Mouse (Mus musculus) 3134 (cell line): ENCODE data around the gene Sdc4.
A peak's percentile ranks its signal among the peaks of the same experiment; 100 is the strongest.

Experiments used
- DNase-seq: peaks from one replicate; pipeline ENCODE4 v3.0.0-alpha.2; 2011; ENCODE audit warnings: low spot score; ENCODE audit not compliant: insufficient read length; ENCODE audit errors: extremely low read depth

Sdc4 gene

DNA sequence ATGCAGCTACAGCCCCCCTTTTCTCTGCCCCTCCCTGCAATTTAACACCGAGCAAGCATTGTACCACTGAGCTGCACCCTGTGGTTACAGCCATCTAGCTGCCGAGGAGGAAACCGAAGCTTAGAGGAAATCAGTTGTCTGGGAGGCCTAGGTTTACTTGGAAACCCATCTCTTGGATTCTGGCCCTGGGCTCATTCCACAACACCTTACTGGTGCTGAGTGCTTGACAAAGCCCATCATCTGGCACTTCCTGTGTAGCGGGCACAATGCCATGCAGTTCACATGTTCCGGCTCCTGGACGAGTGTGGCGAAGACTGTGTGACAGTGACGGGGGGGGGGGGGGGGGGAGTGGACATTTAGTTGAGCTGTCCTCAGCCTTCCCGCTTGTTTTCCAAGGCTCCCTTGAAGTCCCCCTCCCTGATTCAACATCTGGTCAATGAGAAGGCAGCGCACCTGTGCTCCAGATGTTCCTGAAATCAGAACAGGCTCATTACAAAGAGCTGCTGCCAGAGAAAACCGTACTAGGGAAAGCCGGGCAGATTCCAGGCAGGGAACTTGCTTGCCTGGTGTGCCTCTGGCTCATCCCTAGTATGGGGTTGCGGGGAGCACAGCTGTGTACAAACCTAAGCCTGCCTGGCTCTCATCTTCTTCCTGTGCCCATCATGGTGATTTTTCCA lies 8.5 kb upstream of the Sdc4 start:
- DNase-seq: peak; percentile 65

DNA sequence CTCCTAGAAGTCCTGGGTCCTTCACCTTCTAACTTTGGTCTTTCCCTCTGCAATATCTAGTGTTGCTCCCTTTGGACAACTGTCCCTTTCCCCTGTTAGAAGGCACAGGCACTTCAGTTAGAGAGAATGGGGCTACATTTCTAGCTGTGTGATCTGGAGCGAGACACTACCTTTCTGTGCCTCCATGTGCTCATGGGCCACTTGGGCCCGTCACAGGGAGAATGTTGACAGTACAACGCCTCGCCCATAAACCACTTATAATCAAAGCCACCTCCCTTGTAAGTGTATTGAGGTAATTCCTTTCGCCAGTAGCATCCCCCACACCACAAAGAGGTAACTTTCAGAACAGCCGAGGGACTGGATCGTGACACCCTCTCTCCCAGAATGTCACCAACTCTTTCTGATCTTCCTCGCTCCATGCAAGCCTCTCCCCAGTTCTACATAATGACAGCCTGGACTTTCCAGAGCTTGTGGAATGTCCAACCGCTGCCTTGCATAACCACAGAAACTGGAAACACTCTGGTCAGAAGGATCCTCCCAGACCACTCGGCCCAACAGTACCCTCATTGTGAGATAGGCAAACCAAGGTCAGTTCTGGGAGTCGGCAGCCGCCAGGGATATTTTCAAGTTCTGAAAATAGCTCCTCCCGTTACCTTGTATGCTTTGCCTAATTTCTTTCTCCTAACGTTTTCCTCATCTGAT lies 5.8 kb upstream of the Sdc4 start:
- no peak for DNase-seq

DNA sequence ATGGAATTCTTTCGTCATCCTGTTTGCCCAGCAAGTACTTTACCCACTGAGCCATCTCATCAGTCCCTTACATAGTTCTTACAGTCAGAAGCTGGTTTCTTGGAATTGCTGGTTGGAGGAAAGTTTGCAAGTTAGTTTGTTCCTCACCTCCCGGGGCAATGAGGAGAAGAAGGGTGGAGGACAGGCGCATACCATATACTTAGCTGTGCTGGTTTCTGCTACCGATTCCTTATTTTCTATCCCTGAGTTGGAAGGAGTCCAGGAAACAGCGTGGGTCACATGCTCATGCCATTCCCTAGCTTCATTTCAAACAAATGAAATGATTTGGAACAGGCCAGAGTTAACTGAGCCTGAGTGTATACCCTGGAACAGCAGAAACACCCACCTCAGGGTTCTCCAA lies 5.2 kb upstream of the Sdc4 start:
- no peak for DNase-seq

DNA sequence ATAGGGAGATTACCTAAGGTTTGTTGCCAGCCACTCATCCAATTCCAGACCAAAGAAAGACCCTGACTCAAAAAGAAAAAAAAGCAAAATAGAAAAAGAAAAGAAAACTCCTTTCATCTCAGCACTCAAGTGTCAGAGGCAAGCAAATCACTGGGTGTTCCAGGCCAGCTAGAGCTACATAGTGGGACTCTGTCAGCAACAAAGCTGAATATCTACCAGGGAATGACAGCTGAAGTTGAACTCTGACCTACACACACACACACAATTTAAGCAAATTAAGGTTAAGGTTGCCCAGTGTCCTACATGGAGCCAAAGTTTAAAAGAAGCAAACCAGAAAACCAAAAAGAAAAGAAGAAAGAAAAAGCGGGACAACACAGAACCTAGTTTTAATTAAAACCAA lies 4.5 kb upstream of the Sdc4 start:
- DNase-seq: no peak

DNA sequence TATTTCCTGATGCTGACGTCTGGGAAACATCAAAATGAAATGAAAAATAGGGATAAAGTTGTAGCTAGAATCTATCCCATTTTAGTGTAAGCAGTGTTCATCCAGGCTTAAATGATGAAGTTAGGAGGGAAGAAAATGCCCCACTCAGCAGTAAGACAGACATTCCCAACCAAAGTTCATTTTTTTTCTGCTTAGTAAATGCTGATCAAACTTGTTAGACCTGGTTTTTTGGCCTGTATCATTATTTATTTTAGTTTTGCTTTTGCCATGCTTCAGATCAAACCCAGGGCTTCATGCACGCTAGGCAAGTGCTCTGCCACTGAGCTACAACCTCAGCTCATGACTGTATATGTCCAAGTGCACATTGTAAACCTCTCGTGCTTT lies 2.4 kb upstream of the Sdc4 start:
- no peak for DNase-seq

DNA sequence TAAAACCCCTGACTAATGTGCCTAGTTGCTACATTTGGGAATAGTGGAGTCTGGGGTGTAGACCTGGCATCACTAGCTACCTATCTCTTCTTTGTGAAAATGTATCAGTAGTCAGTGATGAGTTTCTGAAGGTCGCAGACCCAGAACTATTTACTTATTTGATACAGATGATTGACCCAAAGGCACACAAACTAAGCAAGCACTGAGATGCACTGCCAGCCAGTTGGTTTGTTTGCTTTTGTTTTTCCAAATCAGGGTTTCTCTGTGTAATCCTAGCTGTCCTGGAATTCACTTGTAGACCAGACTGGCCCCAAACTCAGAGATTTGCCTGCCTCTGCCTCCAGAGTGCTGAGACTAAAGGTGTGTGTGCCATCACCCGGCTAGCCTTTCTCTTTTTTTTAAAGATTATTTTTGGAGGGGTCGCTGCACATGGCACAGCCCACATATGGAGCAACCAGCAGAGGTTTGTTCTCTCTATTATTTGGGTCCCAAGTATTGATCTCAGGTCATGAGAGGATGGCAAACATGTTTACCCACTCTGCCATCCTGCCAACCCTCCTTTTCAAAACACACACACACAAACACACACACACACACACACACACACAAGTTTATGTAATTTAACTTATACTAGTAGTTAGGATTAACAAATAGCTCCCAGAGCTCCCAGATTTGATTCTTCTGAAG lies 1.9 kb upstream of the Sdc4 start:
- DNase-seq: no peak

DNA sequence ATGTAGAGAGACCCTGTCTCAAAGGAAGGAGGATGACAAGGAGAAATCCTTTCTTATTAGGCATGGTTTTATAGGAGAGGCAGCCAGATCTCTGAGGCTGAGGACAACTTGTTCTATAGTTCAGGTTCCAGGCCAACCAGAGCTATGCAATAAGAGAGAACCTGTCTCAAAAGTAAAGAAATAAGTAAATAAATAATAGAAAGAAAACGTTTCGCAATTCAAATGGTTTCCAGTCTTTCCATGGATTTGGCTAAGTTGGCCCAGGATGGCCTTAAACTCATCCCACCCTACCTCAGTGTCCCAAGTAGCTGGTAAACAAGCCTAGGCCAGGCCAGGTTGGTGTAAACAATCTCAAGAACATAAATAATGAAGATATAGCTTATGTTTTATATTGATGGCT lies 1.0 kb upstream of the Sdc4 start:
- DNase-seq: no peak

- peak; percentile 96 for DNase-seq
Measured at GRCm38 (mm10) chr2:164443051-164443437, 643 bp downstream of the Sdc4 start.

- DNase-seq: no peak
Measured at GRCm38 (mm10) chr2:164442315-164443050, 1.2 kb downstream of the Sdc4 start.

- DNase-seq: no peak
Measured at GRCm38 (mm10) chr2:164441731-164442130, 2.0 kb downstream of the Sdc4 start.

GRCm38 (mm10) chr2:164441155-164441554 lies 2.5 kb downstream of the Sdc4 start:
- peak; percentile 83 for DNase-seq

- DNase-seq: no peak
Measured at GRCm38 (mm10) chr2:164440314-164440713, 3.4 kb downstream of the Sdc4 start.

DNA sequence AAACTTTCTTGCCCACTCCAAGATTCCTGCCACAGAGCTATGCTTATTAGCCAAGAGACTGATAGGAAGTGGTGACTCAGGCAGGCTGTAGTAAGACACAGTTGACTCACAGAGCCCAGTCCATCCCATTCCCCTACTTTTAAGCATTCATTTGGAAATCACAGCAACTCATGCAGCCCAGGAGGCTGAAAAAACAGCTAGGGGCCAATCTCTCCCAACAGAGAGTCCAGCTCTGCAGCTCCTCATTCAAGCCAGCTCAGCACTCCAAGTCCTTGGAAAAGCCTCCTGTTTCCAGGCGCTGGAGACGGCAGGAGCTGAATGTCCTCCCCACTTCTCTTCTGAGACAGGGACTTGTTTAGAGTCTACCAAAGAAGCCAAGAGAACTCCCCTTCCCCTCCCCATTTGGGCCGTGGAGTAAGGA lies 4.7 kb downstream of the Sdc4 start:
- DNase-seq: peak; percentile 68

- no peak for DNase-seq
Measured at GRCm38 (mm10) chr2:164438257-164438656, 5.4 kb downstream of the Sdc4 start.

- no peak for DNase-seq
Measured at GRCm38 (mm10) chr2:164437710-164438109, 6.0 kb downstream of the Sdc4 start.

- peak; percentile 47 for DNase-seq
Measured at GRCm38 (mm10) chr2:164436961-164437360, 6.7 kb downstream of the Sdc4 start.

DNA sequence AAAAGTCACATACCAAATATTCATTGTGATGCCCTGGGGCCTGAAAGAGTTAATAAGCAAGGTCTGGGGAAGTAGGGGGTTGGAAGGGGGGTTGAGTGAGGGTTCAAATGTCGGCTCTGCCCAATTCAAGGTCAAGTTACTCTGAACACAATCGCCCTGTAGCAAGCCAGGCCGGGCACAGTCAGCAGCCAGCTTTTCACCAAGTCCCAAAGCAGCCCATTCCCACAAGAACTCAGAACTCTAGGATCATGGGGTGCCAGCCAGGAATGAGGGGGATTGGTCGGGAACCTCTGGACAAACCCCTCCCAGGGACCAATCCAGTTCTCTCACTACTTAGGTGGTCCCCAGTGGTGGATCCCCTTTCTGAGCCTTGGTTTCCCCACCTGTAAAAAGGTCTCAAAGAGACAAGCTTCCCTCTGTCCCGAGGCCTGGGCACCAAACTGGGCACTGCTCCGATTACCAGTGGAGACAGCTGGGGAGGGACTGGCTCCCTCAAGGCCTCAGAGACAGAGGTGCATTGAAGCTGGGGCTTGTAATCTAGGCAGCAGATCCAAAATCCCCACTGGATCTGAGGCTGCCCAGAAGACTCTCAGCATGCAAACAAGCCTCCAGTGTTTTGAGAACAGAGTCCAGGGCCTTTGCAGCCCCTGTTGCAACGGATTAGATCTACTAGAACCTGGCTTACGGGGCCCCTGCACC lies 7.3 kb downstream of the Sdc4 start:
- DNase-seq: no peak

DNA sequence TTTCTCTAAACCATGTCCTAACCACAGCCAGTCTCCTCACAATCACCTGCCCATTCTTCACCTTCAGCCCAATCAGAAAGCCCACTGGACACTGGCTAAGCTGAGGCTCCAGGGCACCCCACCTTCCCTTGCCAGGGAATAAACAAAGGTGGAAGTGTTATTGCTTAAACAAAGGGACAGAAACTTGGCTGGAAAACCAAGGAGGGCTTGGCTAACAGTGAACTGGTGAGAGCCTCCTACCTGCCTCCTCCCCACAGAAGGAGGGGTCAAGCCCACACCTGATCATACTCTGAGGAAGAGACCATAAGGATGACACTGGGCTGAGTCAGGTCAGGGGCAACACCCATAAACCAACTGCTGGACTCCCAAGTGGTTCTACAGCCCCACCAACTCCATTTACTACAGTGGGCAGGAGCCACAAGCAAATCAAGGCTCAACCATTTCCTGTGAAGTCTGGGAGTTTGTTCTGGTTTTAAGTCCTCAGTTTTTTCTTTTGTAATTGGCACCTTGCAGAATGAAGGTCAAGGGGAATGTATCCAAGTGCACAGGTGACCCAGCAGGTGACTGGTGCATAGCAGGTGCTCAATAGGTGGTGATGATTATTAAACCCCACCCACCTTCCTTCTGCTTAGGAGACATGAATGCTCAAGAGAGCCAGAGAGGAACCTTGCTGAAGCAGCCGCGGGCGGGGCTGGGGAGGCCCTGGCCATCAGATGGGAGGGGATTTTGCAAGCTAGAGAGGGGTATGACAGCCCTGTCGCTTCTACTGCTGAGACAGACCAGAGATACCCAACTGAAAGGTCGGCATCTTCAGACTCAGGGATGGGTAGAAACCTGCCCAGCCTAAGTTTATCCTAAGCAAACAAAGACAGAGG lies 8.2 kb downstream of the Sdc4 start:
- no peak for DNase-seq

- DNase-seq: no peak
Measured at GRCm38 (mm10) chr2:164434681-164435080, 9.0 kb downstream of the Sdc4 start.
